Mouse (Mus musculus) forebrain, embryonic 13.5 days (tissue): ENCODE results near the gene Mypop. TPM values are rescaled to one million over a fixed set of nuclear protein-coding genes. Genes with fewer than 3 reads are reported as not detected.

ENCODE experiments used
- ATAC-seq: fragments of 200-750 bp; cut with Nextera tagmentation; 2 replicates; pipeline ENCODE4 v1.8.0; 2017
- H3K27ac ChIP-seq: fragments of 300-500 bp; sonication (generic); 2 replicates; pipeline ENCODE4 v1.5.1; 2015; ENCODE audit warnings: inconsistent platforms, mild to moderate bottlenecking, moderate library complexity
- H3K27me3 ChIP-seq: fragments of 300-500 bp; sonication (generic); 2 replicates; pipeline ENCODE4 v1.6.1; 2015; ENCODE audit warnings: mild to moderate bottlenecking, inconsistent platforms
- H3K36me3 ChIP-seq: fragments of 300-500 bp; sonication (generic); 2 replicates; pipeline ENCODE4 v1.6.1; 2015; ENCODE audit warnings: mild to moderate bottlenecking, inconsistent platforms; ENCODE audit not compliant: poor library complexity, severe bottlenecking
- H3K4me1 ChIP-seq: fragments of 300-500 bp; sonication (generic); 2 replicates; pipeline ENCODE4 v1.6.1; 2015; ENCODE audit warnings: inconsistent platforms
- H3K4me2 ChIP-seq: fragments of 300-500 bp; sonication (generic); 2 replicates; pipeline ENCODE4 v1.6.1; 2015; ENCODE audit warnings: inconsistent platforms, mild to moderate bottlenecking, moderate library complexity
- H3K4me3 ChIP-seq: fragments of 300-500 bp; sonication (generic); 2 replicates; pipeline ENCODE4 v1.5.1; 2015; ENCODE audit warnings: mild to moderate bottlenecking, inconsistent platforms
- H3K9ac ChIP-seq: fragments of 300-500 bp; sonication (generic); 2 replicates; pipeline ENCODE4 v1.6.1; 2015; ENCODE audit warnings: mild to moderate bottlenecking, inconsistent platforms
- H3K9me3 ChIP-seq: fragments of 300-500 bp; sonication (generic); replicated peaks from 2 replicates; pipeline ENCODE4 v1.6.1; 2016; ENCODE audit warnings: inconsistent platforms
- WGBS: fragments of 180-500 bp; shearing (Covaris S2); methylation state at CpG from one replicate; pipeline ENCODE4 v1.1.7; 2015; 5-methylcytosine and 5-hydroxymethylcytosine counted together
- polyA plus RNA-seq: library from polyadenylated mRNA; unstranded; fragments of >200 nt; fragmentation: Nextera tagmentation; extraction: Ambion mirVana; gene quantifications from 2 replicates; pipeline ENCODE4 v1.2.1, GENCODE M21; 2015

Mypop gene
- polyA plus RNA-seq, result 2.8 TPM in 2 replicates

- Histone ChIP-seq H3K36me3 (no peaks in the 10 kb centered on the region), H3K27me3 (peaks cover 22% of the 10 kb centered on the region), H3K9me3 (no peaks in the 10 kb centered on the region), H3K27ac (peak within 1 kb of the TSS; percentile 96), H3K4me1 (peaks cover 19% of the 10 kb centered on the region), H3K9ac (peak within 1 kb of the TSS; percentile 73), H3K4me2 (peak within 1 kb of the TSS; percentile 78), H3K4me3 (peak within 1 kb of the TSS; percentile 53)
- under 1% methylated on average over 36 of the region's 37 CpGs for whole genome bisulfite sequencing
- peak; percentile 96 for ATAC-seq
Measured at GRCm38 (mm10) chr7:18990601-18991295, at the start of gene Mypop. TSS of gene Mypop (plus strand) at chr7:18991245.

GRCm38 (mm10) chr7:18942376-18942775 is 48.7 kb upstream of the Mypop start:
- H3K9ac ChIP-seq, result peak overlapping the region; percentile 48; the same call in 1 of the 2 replicates
- WGBS, result 0% methylated on average over 1 of the region's 1 CpGs
- H3K4me3 ChIP-seq, result peak overlapping the region; percentile 16; the same call in 1 of the 2 replicates

GRCm38 (mm10) chr7:18942815-18943214 is 48.2 kb upstream of the Mypop start:
- peaks cover 46% of the 10 kb centered on the region for H3K4me1 ChIP-seq
- H3K27ac ChIP-seq, result peak overlapping the region; percentile 88
- H3K4me2 ChIP-seq, result peak overlapping the region; percentile 49
- WGBS, result 44% methylated on average over 9 of the region's 9 CpGs
- peaks cover 44% of the 10 kb centered on the region for H3K36me3 ChIP-seq
- H3K9me3 ChIP-seq, result no peaks in the 10 kb centered on the region
- H3K9ac ChIP-seq, result peak overlapping the region; percentile 22; the same call in 1 of the 2 replicates
- no peaks in the 10 kb centered on the region for H3K27me3 ChIP-seq
- peak; percentile 39 for ATAC-seq
- H3K4me3 ChIP-seq, result no peak overlapping the region

More at GRCm38 (mm10) chr7:18942376-18942775, 48.7 kb upstream of the Mypop start:
- Histone ChIP-seq H3K9me3 (no peaks in the 10 kb centered on the region), H3K27me3 (no peaks in the 10 kb centered on the region), H3K4me2 (peak overlapping the region; percentile 49), H3K36me3 (peaks cover 40% of the 10 kb centered on the region), H3K4me1 (peaks cover 45% of the 10 kb centered on the region), H3K27ac (peak overlapping the region; percentile 88)
- peak; percentile 86 for ATAC-seq

- Histone ChIP-seq H3K4me2 (no peak overlapping the region), H3K4me3 (no peak overlapping the region), H3K36me3 (peaks cover 49% of the 10 kb centered on the region), H3K4me1 (peaks cover 48% of the 10 kb centered on the region), H3K27me3 (no peaks in the 10 kb centered on the region), H3K27ac (peak overlapping the region; percentile 95), H3K9ac (0 out of 2 replicates have a peak overlapping the region, but pooled peaks have one; percentile 43), H3K9me3 (no peaks in the 10 kb centered on the region)
- no peak for ATAC-seq
- 53% methylated on average over 6 of the region's 6 CpGs for WGBS
Measured at GRCm38 (mm10) chr7:18948151-18948550, 42.9 kb upstream of the Mypop start.

- peak; percentile 92 for ATAC-seq
- Histone ChIP-seq H3K27me3 (no peaks in the 10 kb centered on the region), H3K9ac (peak overlapping the region; percentile 27), H3K4me2 (peak overlapping the region; percentile 53), H3K4me1 (peaks cover 42% of the 10 kb centered on the region), H3K4me3 (peak overlapping the region; percentile 20), H3K9me3 (no peaks in the 10 kb centered on the region), H3K27ac (peak overlapping the region; percentile 95), H3K36me3 (peaks cover 61% of the 10 kb centered on the region)
- WGBS, result 11% methylated on average over 12 of the region's 12 CpGs
Measured at GRCm38 (mm10) chr7:18949781-18950522, 41.1 kb upstream of the Mypop start.

- Histone ChIP-seq H3K27ac (peak overlapping the region; percentile 95), H3K9ac (peak overlapping the region; percentile 27), H3K9me3 (no peaks in the 10 kb centered on the region), H3K27me3 (no peaks in the 10 kb centered on the region), H3K4me3 (peak overlapping the region; percentile 20), H3K36me3 (peaks cover 59% of the 10 kb centered on the region), H3K4me1 (peaks cover 42% of the 10 kb centered on the region), H3K4me2 (peak overlapping the region; percentile 53)
- whole genome bisulfite sequencing, result 14% methylated on average over 18 of the region's 18 CpGs
- ATAC-seq, result peak; percentile 50
Measured at GRCm38 (mm10) chr7:18950523-18951315, 40.3 kb upstream of the Mypop start.

- Histone ChIP-seq H3K4me2 (peak overlapping the region; percentile 53), H3K36me3 (peaks cover 60% of the 10 kb centered on the region), H3K27ac (peak overlapping the region; percentile 95), H3K4me1 (peaks cover 42% of the 10 kb centered on the region), H3K4me3 (peak overlapping the region; percentile 20; the same call in 1 of the 2 replicates), H3K9me3 (no peaks in the 10 kb centered on the region), H3K27me3 (no peaks in the 10 kb centered on the region), H3K9ac (no peak overlapping the region)
- 19% methylated on average over 15 of the region's 15 CpGs for WGBS
- no peak for ATAC-seq
Measured at GRCm38 (mm10) chr7:18951397-18951796, 39.6 kb upstream of the Mypop start.

- 1% methylated on average over 89 of the region's 107 CpGs for WGBS
- peaks cover 44% of the 10 kb centered on the region for H3K4me1 ChIP-seq
- H3K4me3 ChIP-seq, result peak overlapping the region; percentile 47
- H3K27ac ChIP-seq, result peak overlapping the region; percentile 77
- no peaks in the 10 kb centered on the region for H3K27me3 ChIP-seq
- H3K9me3 ChIP-seq, result no peaks in the 10 kb centered on the region
- H3K9ac ChIP-seq, result peak overlapping the region; percentile 79
- peaks cover 42% of the 10 kb centered on the region for H3K36me3 ChIP-seq
- H3K4me2 ChIP-seq, result peak overlapping the region; percentile 81
- peak; percentile 54 for ATAC-seq
Measured at GRCm38 (mm10) chr7:18957569-18958383, 33.3 kb upstream of the Mypop start.

- Histone ChIP-seq H3K27me3 (peaks cover 3% of the 10 kb centered on the region; the same call in 1 of the 2 replicates), H3K27ac (0 out of 2 replicates have a peak overlapping the region, but pooled peaks have one; percentile 77), H3K4me3 (peak overlapping the region; percentile 47), H3K4me1 (peaks cover 50% of the 10 kb centered on the region), H3K36me3 (peaks cover 36% of the 10 kb centered on the region), H3K4me2 (peak overlapping the region; percentile 81), H3K9me3 (no peaks in the 10 kb centered on the region), H3K9ac (peak overlapping the region; percentile 79)
- WGBS, result 7% methylated on average over 20 of the region's 21 CpGs
- peak; percentile 2; the same call in 1 of the 2 replicates for ATAC-seq
Measured at GRCm38 (mm10) chr7:18958384-18958766, 32.7 kb upstream of the Mypop start.

- ATAC-seq, result no peak
- WGBS, result 70% methylated on average over 8 of the region's 8 CpGs
- Histone ChIP-seq H3K4me3 (no peak overlapping the region), H3K9ac (no peak overlapping the region), H3K4me1 (peaks cover 56% of the 10 kb centered on the region), H3K27ac (no peak overlapping the region), H3K4me2 (no peak overlapping the region), H3K9me3 (no peaks in the 10 kb centered on the region), H3K27me3 (peaks cover 10% of the 10 kb centered on the region; the same call in 1 of the 2 replicates), H3K36me3 (peaks cover 25% of the 10 kb centered on the region; the same call in 1 of the 2 replicates)
Measured at GRCm38 (mm10) chr7:18959446-18959845, 31.6 kb upstream of the Mypop start.
